Mouse (Mus musculus): ENCODE data around the gene Acsf3. TPM values are rescaled to one million over a fixed set of nuclear protein-coding genes. Genes with fewer than 3 reads are reported as not detected.
A peak's percentile ranks its signal among the peaks of the same experiment; 100 is the strongest.

The Acsf3 gene
- total and polyA plus RNA-seq, 3 experiments, result 17.8 to 37.2 TPM; not detected in 1

DNA sequence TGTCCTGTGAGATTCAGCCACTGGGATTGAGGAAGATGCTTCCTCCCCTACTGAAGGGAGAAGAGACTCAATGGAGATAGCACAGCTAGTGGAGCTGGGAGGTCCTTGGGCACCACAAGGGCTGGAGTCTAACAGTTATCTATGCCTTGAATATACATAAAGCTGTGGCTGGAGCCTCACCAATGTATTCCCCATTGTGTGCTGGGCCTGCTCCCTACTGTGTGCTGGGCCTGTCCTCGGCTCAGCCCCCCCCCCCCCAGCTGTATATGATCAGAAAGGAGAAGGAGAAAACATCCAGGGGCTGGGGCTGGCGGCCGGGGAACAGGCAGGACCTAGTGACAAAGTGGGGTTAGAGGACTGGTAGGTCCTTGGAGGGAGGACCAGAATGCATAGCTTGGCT lies 40.2 kb upstream of the Acsf3 start:
- Histone ChIP-seq H3K27me3 (ENCODE audit: control insufficient read depth in 1 of 2, insufficient read depth in 2 of 2, low read length in 2 of 2) (no peaks in the 10 kb centered on the region), H3K9me3 (replicated peaks; ENCODE audit: insufficient read depth, low read length) (no peaks in the 10 kb centered on the region), H3K9ac (ENCODE audit: control insufficient read depth, low read depth, low read length, poor library complexity, severe bottlenecking) (peak overlapping the region; percentile 68), H3K79me2 (ENCODE audit: control insufficient read depth, insufficient read depth, low read length, poor library complexity) (no peaks in the 10 kb centered on the region; the same call in 1 of the 2 replicates), H3K36me3 (ENCODE audit: control insufficient read depth in 1 of 2, insufficient read depth in 2 of 2, low read length in 2 of 2) (peaks cover 0 to 16% of the 10 kb centered on the region in 2 experiments; a peak in 2 of 4 replicates), H3K27ac (ENCODE audit: control insufficient read depth, low read depth, low read length) (peak overlapping the region; percentile 87), H3K4me3 (ENCODE audit: control insufficient read depth in 1 of 2, insufficient read depth in 1 of 2, low read depth in 2 of 2, low read length in 2 of 2) (peak overlapping the region; percentile 45 to 62), H3K4me1 (ENCODE audit: control insufficient read depth in 1 of 2, insufficient read depth in 2 of 2, low read length in 2 of 2) (peaks cover 10 to 42% of the 10 kb centered on the region in 2 experiments)
- 0 out of 2 replicates have a peak, but pooled peaks have one; percentile 25 for TF ChIP-seq MYB (IDR thresholded peaks at IDR 0.05; ENCODE audit: low read depth, low read length)
- 0 out of 2 replicates have a peak, but pooled peaks have one; percentile 0 for TF ChIP-seq UBTF (IDR thresholded peaks at IDR 0.05; ENCODE audit: borderline replicate concordance, insufficient read depth, low read depth, low read length)
- TF ChIP-seq RCOR1 (IDR thresholded peaks at IDR 0.05; ENCODE audit: low read depth, low read length), result no peak
- no peak; the same call in 1 of the 2 replicates for TF ChIP-seq RAD21 (IDR thresholded peaks at IDR 0.05; ENCODE audit: low read depth, low read length)
- no peak for TF ChIP-seq ETS1 (IDR thresholded peaks at IDR 0.05; ENCODE audit: low read depth, low read length)
- TF ChIP-seq ZKSCAN1 (IDR thresholded peaks at IDR 0.05; ENCODE audit: low read depth, low read length), result peak; percentile 95
- peak; percentile 32; the same call in 1 of the 2 replicates for TF ChIP-seq GATA1 (IDR thresholded peaks at IDR 0.05; ENCODE audit: low read depth, low read length)
- peak; percentile 66 for DNase-seq (ENCODE audit: low read depth, low spot score)

DNA sequence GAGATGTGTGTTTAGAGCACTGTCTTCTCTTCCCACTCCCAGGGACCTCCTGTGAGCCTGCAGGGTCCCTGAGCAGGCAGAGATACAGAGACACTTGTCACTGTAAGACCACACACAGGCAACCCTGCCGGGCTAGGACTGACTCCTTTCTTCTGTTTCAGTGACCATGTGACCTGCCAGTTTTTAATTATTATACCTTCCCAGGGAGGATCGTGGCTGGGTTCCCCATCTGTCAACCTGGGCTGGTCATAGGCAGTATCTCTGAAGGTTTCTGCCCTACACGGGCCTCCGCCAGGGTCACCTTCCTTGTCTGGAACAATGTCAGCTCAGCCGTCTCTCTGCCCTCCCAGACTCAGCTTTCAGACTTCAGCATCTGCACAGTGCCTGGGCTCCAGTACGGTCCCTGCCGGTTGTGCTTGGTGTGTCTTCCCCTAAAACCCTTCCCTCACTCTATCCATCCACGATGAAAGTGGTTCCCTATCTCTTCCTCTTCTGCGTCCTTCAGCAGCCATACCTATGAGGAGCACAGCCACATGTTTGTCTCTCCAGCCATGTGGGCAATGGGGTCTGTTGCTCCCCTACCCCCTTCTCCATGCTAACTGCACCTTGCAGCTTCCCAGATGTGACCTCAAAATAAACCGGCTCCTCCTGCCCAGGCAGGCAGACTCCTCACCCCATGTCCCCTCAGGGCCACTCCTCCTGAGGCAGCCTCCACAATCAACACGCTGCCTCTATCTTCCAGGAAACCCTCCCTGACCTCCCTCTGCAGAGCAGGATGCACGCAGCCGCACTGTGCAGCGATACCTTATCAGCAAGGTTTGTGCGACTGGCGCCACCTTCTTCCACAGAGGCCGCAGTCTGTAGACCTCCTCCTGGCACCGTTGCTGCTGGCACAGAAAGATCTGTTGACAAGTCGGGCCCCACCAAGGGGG lies 39.5 kb upstream of the Acsf3 start:
- peak overlapping the region; percentile 68 for H3K9ac ChIP-seq (ENCODE audit: control insufficient read depth, low read depth, low read length, poor library complexity, severe bottlenecking)
- H3K27me3 ChIP-seq (ENCODE audit: control insufficient read depth in 1 of 2, insufficient read depth in 2 of 2, low read length in 2 of 2), result no peaks in the 10 kb centered on the region
- peaks cover 0 to 16% of the 10 kb centered on the region in 2 experiments; a peak in 2 of 4 replicates for H3K36me3 ChIP-seq (ENCODE audit: control insufficient read depth in 1 of 2, insufficient read depth in 2 of 2, low read length in 2 of 2)
- H3K27ac ChIP-seq (ENCODE audit: control insufficient read depth, low read depth, low read length), result peak overlapping the region; percentile 87
- H3K4me1 ChIP-seq (ENCODE audit: control insufficient read depth in 1 of 2, insufficient read depth in 2 of 2, low read length in 2 of 2), result peaks cover 10 to 42% of the 10 kb centered on the region in 2 experiments
- no peaks in the 10 kb centered on the region; the same call in 1 of the 2 replicates for H3K79me2 ChIP-seq (ENCODE audit: control insufficient read depth, insufficient read depth, low read length, poor library complexity)
- peak overlapping the region; percentile 45 to 62 for H3K4me3 ChIP-seq (ENCODE audit: control insufficient read depth in 1 of 2, insufficient read depth in 1 of 2, low read depth in 2 of 2, low read length in 2 of 2)
- DNase-seq (ENCODE audit: low read depth, low spot score), result peak; percentile 97
- no peaks in the 10 kb centered on the region for H3K9me3 ChIP-seq (replicated peaks; ENCODE audit: insufficient read depth, low read length)
- TF ChIP-seq MXI1 (IDR thresholded peaks at IDR 0.05; ENCODE audit: low read depth, low read length), result peak; percentile 93
- peak; percentile 85 for TF ChIP-seq POLR2AphosphoS2 (IDR thresholded peaks at IDR 0.05; ENCODE audit: low read length)
- no peak; the same call in 1 of the 2 replicates for TF ChIP-seq POLR2AphosphoS5 (IDR thresholded peaks at IDR 0.05; ENCODE audit: borderline replicate concordance, low read depth, low read length)
- peak; percentile 76 for TF ChIP-seq NRF1 (IDR thresholded peaks at IDR 0.05; ENCODE audit: insufficient read depth, low read depth, low read length, poor library complexity, severe bottlenecking)
- no peak for TF ChIP-seq JUND (IDR thresholded peaks at IDR 0.05; ENCODE audit: low read depth, low read length)
- 0 out of 2 replicates have a peak, but pooled peaks have one; percentile 63 for TF ChIP-seq ZMIZ1 (IDR thresholded peaks at IDR 0.05; ENCODE audit: low read depth, low read length)
- peak; percentile 74; the same call in 1 of the 2 replicates for TF ChIP-seq UBTF (IDR thresholded peaks at IDR 0.05; ENCODE audit: borderline replicate concordance, insufficient read depth, low read depth, low read length)
- no peak for TF ChIP-seq MAFK (IDR thresholded peaks at IDR 0.05; ENCODE audit: borderline replicate concordance, low read depth, low read length)
- peak; percentile 56 for TF ChIP-seq ELF1 (IDR thresholded peaks at IDR 0.05; ENCODE audit: low read depth, low read length)
- TF ChIP-seq RCOR1 (IDR thresholded peaks at IDR 0.05; ENCODE audit: low read depth, low read length), result peak; percentile 86
- peak; percentile 75 for TF ChIP-seq USF1 (IDR thresholded peaks at IDR 0.05; ENCODE audit: low read depth, low read length)
- peak; percentile 98 for TF ChIP-seq MYC (IDR thresholded peaks at IDR 0.05; ENCODE audit: low read depth, low read length)
- TF ChIP-seq TCF12 (IDR thresholded peaks at IDR 0.05; ENCODE audit: low read depth, low read length), result peak; percentile 89
- TF ChIP-seq SIN3A (IDR thresholded peaks at IDR 0.05; ENCODE audit: low read length), result peak; percentile 96
- peak in 2 of 3 experiments; percentile 12 to 29; a peak in 2 of 6 replicates for TF ChIP-seq CTCF (IDR thresholded peaks at IDR 0.05 in 2 of 3, conservative IDR thresholded peaks at IDR 0.05 in 1 of 3; ENCODE audit: control insufficient read depth in 1 of 3, insufficient read depth in 1 of 3, low read depth in 2 of 3, low read length in 3 of 3, poor library complexity in 1 of 3, severe bottlenecking in 1 of 3)
- TF ChIP-seq CHD1 (IDR thresholded peaks at IDR 0.05; ENCODE audit: low read depth, low read length), result no peak
- TF ChIP-seq USF2 (IDR thresholded peaks at IDR 0.05; ENCODE audit: borderline replicate concordance in 1 of 2, insufficient read depth in 1 of 2, low read depth in 1 of 2, low read length in 2 of 2), result no peak
- TF ChIP-seq EP300 (IDR thresholded peaks at IDR 0.05; ENCODE audit: low read depth in 1 of 2, low read length in 2 of 2), result peak; percentile 85 to 96
- no peak for TF ChIP-seq ZC3H11A (IDR thresholded peaks at IDR 0.05; ENCODE audit: low read depth, low read length)
- TF ChIP-seq ZKSCAN1 (IDR thresholded peaks at IDR 0.05; ENCODE audit: low read depth, low read length), result no peak
- TF ChIP-seq MAZ (IDR thresholded peaks at IDR 0.05; ENCODE audit: low read depth, low read length), result peak; percentile 85
- peak; percentile 84 for TF ChIP-seq NELFE (IDR thresholded peaks at IDR 0.05; ENCODE audit: low read depth, low read length)
- peak; percentile 82 to 92 for TF ChIP-seq POLR2A (IDR thresholded peaks at IDR 0.05; ENCODE audit: control insufficient read depth in 1 of 2, insufficient read depth in 1 of 2, low read depth in 1 of 2, low read length in 2 of 2, poor library complexity in 1 of 2)
- TF ChIP-seq ETS1 (IDR thresholded peaks at IDR 0.05; ENCODE audit: low read depth, low read length), result peak; percentile 87

Measured in MEL (cell line).